Mouse (Mus musculus): ENCODE measurements around the gene Matk.
A peak's percentile ranks its signal among the peaks of the same experiment; 100 is the strongest.

Gene Matk

GRCm38 (mm10) chr10:81244146-81244545 lies 8.6 kb upstream of the Matk start:
- no peak for DNase-seq

GRCm38 (mm10) chr10:81244595-81244994 lies 8.1 kb upstream of the Matk start:
- DNase-seq: peak; percentile 93

GRCm38 (mm10) chr10:81245166-81245565 lies 7.6 kb upstream of the Matk start:
- DNase-seq: no peak

- DNase-seq: no peak
These were observed 4.9 kb upstream of the Matk start for GRCm38 (mm10) chr10:81247804-81248203.

- DNase-seq: no peak
These were observed 3.3 kb upstream of the Matk start for GRCm38 (mm10) chr10:81249442-81249841.

GRCm38 (mm10) chr10:81254886-81255285 lies 2.2 kb downstream of the Matk start:
- DNase-seq: no peak

- DNase-seq: peak; percentile 72 to 73
These were observed 4.7 kb downstream of the Matk start for GRCm38 (mm10) chr10:81257158-81258039.

GRCm38 (mm10) chr10:81259225-81259884 lies 6.6 kb downstream of the Matk start:
- DNase-seq: no peak

GRCm38 (mm10) chr10:81261025-81261424 lies 8.3 kb downstream of the Matk start:
- no peak for DNase-seq

GRCm38 (mm10) chr10:81265540-81265939 lies 12.8 kb downstream of the Matk start:
- DNase-seq: no peak

GRCm38 (mm10) chr10:81266211-81267105 lies 13.7 kb downstream of the Matk start, which contains the start of the genes Mrpl54 and Apba3:
Mrpl54 (minus strand) TSS chr10:81266934.
Apba3 (plus strand) TSS chr10:81266960.
- DNase-seq: peak; percentile 95 to 97

- DNase-seq: peak; percentile 74 to 77
These were observed 15.3 kb downstream of the Matk start for GRCm38 (mm10) chr10:81268056-81268455.

- no peak for DNase-seq
These were observed 16.1 kb downstream of the Matk start for GRCm38 (mm10) chr10:81268643-81269412.

GRCm38 (mm10) chr10:81272356-81272755 lies 19.6 kb downstream of the Matk start:
- DNase-seq: no peak

GRCm38 (mm10) chr10:81273842-81274241 lies 21.1 kb downstream of the Matk start:
- DNase-seq: no peak

- DNase-seq: no peak
These were observed 24.9 kb downstream of the Matk start for GRCm38 (mm10) chr10:81277676-81278075.

- no peak for DNase-seq
These were observed 26.8 kb downstream of the Matk start for GRCm38 (mm10) chr10:81279496-81279895.

GRCm38 (mm10) chr10:81284189-81284588 lies 31.5 kb downstream of the Matk start:
- no peak for DNase-seq

GRCm38 (mm10) chr10:81284719-81285118 lies 32.0 kb downstream of the Matk start:
- DNase-seq: no peak

GRCm38 (mm10) chr10:81285694-81286450 lies 33.1 kb downstream of the Matk start:
- DNase-seq: peak; percentile 94 to 95

GRCm38 (mm10) chr10:81286586-81286985 lies 33.9 kb downstream of the Matk start:
- DNase-seq: peak; percentile 58 to 64
